Comparison of ENCODE assay signal across 8 mouse cellular contexts in genomic region chr12:108792152-108792545, GRCm38 (mm10). TPM values are rescaled to one million over a fixed set of nuclear protein-coding genes. Genes with fewer than 3 reads are reported as not detected.
DNase-seq lines count a peak whose midpoint lies in the region; ATAC-seq and TF ChIP-seq lines count a peak whose summit lies in the region.

No protein-coding gene starts in this region.

- peak overlapping the region; percentile 100 for H3K27ac ChIP-seq in heart, embryonic 15.5 days
- peak overlapping the region; percentile 98 for H3K27ac ChIP-seq in neural tube, embryonic 15.5 days (replicated peaks)

- ATAC-seq in heart, embryonic 15.5 days (replicated peaks; ENCODE audit: insufficient number of reproducible peaks, insufficient read depth, low FRiP score, low read depth) = peak; percentile 40
- peak; percentile 60 for ATAC-seq in neural tube, embryonic 15.5 days (ENCODE audit: low FRiP score)

- peak overlapping the region; percentile 91 for H3K9ac ChIP-seq in heart, embryonic 15.5 days
- peak overlapping the region; percentile 64 for H3K9ac ChIP-seq in neural tube, embryonic 15.5 days (replicated peaks)

- no peak for TF ChIP-seq CTCF in E14TG2a.4 (conservative IDR thresholded peaks at IDR 0.05; ENCODE audit: low read length)
- TF ChIP-seq CTCF in lung, adult 2 months (IDR thresholded peaks at IDR 0.05; ENCODE audit: insufficient read depth, low read length) = no peak

- H3K4me3 ChIP-seq in E14TG2a.4 (replicated peaks; ENCODE audit: low read length) = peak overlapping the region; percentile 94
- peak overlapping the region; percentile 99 for H3K4me3 ChIP-seq in heart, embryonic 15.5 days
- H3K4me3 ChIP-seq in lung, adult 2 months (replicated peaks; ENCODE audit: extremely low read depth, low read depth, low read length) = peak overlapping the region; percentile 69
- peak overlapping the region; percentile 97 for H3K4me3 ChIP-seq in neural tube, embryonic 15.5 days (replicated peaks)

- H3K4me1 ChIP-seq in E14TG2a.4 (replicated peaks; ENCODE audit: low read depth, low read length) = peaks cover 49% of the 10 kb centered on the region
- H3K4me1 ChIP-seq in heart, embryonic 15.5 days (replicated peaks) = peaks cover 18% of the 10 kb centered on the region
- peaks cover 8% of the 10 kb centered on the region for H3K4me1 ChIP-seq in lung, adult 2 months (ENCODE audit: control insufficient read depth, insufficient read depth, low read length)
- H3K4me1 ChIP-seq in neural tube, embryonic 15.5 days = peaks cover 40% of the 10 kb centered on the region

- TF ChIP-seq POLR2A in lung, adult 2 months (IDR thresholded peaks at IDR 0.05; ENCODE audit: borderline replicate concordance, extremely low read depth, low read depth, low read length) = peak; percentile 39

- DNase-seq in c-Kit-negative CD71-positive TER-119-positive erythroid progenitor cells, embryonic 14.5 days (ENCODE audit: low read depth, low spot score) = peak; percentile 70
- DNase-seq in fibroblast of lung, adult 2 months (ENCODE audit: low read depth) = peak; percentile 40
- DNase-seq in kidney, postnatal 4 days = peak; percentile 87 to 92
- DNase-seq in lung, adult 2 months = peak; percentile 73
- DNase-seq in testis, postnatal 14 days (ENCODE audit: low spot score) = peak; percentile 88

- H3K4me2 ChIP-seq in heart, embryonic 15.5 days = peak overlapping the region; percentile 63
- peak overlapping the region; percentile 60 for H3K4me2 ChIP-seq in neural tube, embryonic 15.5 days

- H3K36me3 ChIP-seq in E14TG2a.4 (ENCODE audit: insufficient read depth, low read length) = peaks cover 23% of the 10 kb centered on the region
- no peaks in the 10 kb centered on the region for H3K36me3 ChIP-seq in heart, embryonic 15.5 days
- H3K36me3 ChIP-seq in neural tube, embryonic 15.5 days = no peaks in the 10 kb centered on the region

- WGBS in heart, embryonic 15.5 days = under 1% methylated on average over 52 of the region's 52 CpGs
- WGBS in lung, adult 2 months = under 1% methylated on average over 52 of the region's 52 CpGs
- WGBS in neural tube, embryonic 15.5 days = 0% methylated on average over 52 of the region's 52 CpGs

- H3K27me3 ChIP-seq in E14TG2a.4 (ENCODE audit: insufficient read depth, low read length) = no peaks in the 10 kb centered on the region
- H3K27me3 ChIP-seq in heart, embryonic 15.5 days = no peaks in the 10 kb centered on the region
- H3K27me3 ChIP-seq in neural tube, embryonic 15.5 days (replicated peaks) = no peaks in the 10 kb centered on the region

- H3K9me3 ChIP-seq in E14TG2a.4 (ENCODE audit: low read length) = no peaks in the 10 kb centered on the region
- H3K9me3 ChIP-seq in heart, embryonic 15.5 days (replicated peaks) = no peaks in the 10 kb centered on the region
- no peaks in the 10 kb centered on the region for H3K9me3 ChIP-seq in neural tube, embryonic 15.5 days (replicated peaks)

RNA-seq across cellular contexts. Expression of gene Yy1, which starts 0.6 kb away (rescaled TPM):
- 10.5 and 13.1 TPM in 2 replicates for polyA plus RNA-seq in heart, embryonic 15.5 days (2015; fragmentation: Nextera tagmentation; extraction: Ambion mirVana)
- polyA plus RNA-seq in lung, adult 2 months (2012; rRNA removed) = 19.3 and 22.0 TPM in 2 replicates
- polyA plus RNA-seq in neural tube, embryonic 15.5 days (2015; fragmentation: Nextera tagmentation; extraction: Ambion mirVana) = 10.2 and 13.7 TPM in 2 replicates

RNA-seq across cellular contexts. Expression of gene Slc25a29, which starts 43.5 kb away (rescaled TPM):
- 3.1 and 5.3 TPM in 2 replicates for polyA plus RNA-seq in heart, embryonic 15.5 days (2015; fragmentation: Nextera tagmentation; extraction: Ambion mirVana)
- polyA plus RNA-seq in lung, adult 2 months (2012; rRNA removed) = 15.1 and 19.0 TPM in 2 replicates
- 18.5 and 19.9 TPM in 2 replicates for polyA plus RNA-seq in neural tube, embryonic 15.5 days (2015; fragmentation: Nextera tagmentation; extraction: Ambion mirVana)

RNA-seq across cellular contexts. Expression of gene Slc25a47, which starts 43.7 kb away (rescaled TPM):
- polyA plus RNA-seq in heart, embryonic 15.5 days (2015; fragmentation: Nextera tagmentation; extraction: Ambion mirVana) = 4.3 and 5.5 TPM in 2 replicates
- 13.7 and 14.7 TPM in 2 replicates for polyA plus RNA-seq in lung, adult 2 months (2012; rRNA removed)
- 6.7 and 7.7 TPM in 2 replicates for polyA plus RNA-seq in neural tube, embryonic 15.5 days (2015; fragmentation: Nextera tagmentation; extraction: Ambion mirVana)

Comparison
In these comparisons a context has a peak if more than half of its experiments do, and no peak if none do; other contexts are left out.
1. Peak in every context shown above with its lines: DNase-seq, ATAC-seq, H3K4me3 ChIP-seq and H3K27ac ChIP-seq.